Comparison of ENCODE assay signal across 22 mouse cellular contexts in the genomic region with DNA sequence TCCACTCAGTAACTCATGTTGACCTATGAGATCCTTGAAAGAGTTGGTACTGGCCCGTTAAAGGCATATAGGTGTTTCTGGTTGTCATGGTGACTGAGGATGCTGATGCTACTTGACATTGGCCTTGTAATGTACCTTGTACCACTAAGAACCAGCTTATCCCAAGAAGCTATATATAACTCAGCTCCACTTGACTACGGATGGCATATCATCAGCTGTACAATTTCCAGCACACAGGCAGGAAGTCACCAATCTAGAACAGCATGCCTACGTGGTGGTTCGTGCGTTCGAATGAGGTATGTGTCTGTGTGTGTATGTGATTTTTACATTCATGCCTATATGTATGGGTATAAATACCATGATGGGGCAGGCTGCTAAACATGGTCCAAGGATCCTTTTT. TPM values are rescaled to one million over a fixed set of nuclear protein-coding genes. Genes with fewer than 3 reads are reported as not detected.
A peak's percentile ranks its signal among the peaks of the same experiment; 100 is the strongest.
DNase-seq lines count a peak whose midpoint lies in the region; ATAC-seq and TF ChIP-seq lines count a peak whose summit lies in the region.
"Had no signal": no experiment of that assay in that cellular context is flagged by ENCODE, and none has a peak within 500 bp of the region (broad histone marks: within the 10 kb centered on the region; RNA-seq: fewer than 3 reads in every experiment).

No protein-coding gene starts in this region.

- peaks cover 45% of the 10 kb centered on the region for H3K4me1 ChIP-seq in heart, embryonic 12.5 days (replicated peaks)
- peaks cover 7% of the 10 kb centered on the region; the same call in 1 of the 2 replicates for H3K4me1 ChIP-seq in kidney, adult 2 months (ENCODE audit: control insufficient read depth, insufficient read depth, low read length)
- peaks cover 50% of the 10 kb centered on the region for H3K4me1 ChIP-seq in brown adipose tissue, adult 24 weeks (ENCODE audit: control insufficient read depth, insufficient read depth, insufficient read length, low read length)
- H3K4me1 ChIP-seq in midbrain, embryonic 15.5 days: no peaks in the 10 kb centered on the region
- H3K4me1 ChIP-seq: forebrain, embryonic 15.5 days had no signal

- H3K36me3 ChIP-seq in heart, embryonic 12.5 days: no peaks in the 10 kb centered on the region
- no peaks in the 10 kb centered on the region for H3K36me3 ChIP-seq in kidney, adult 2 months (ENCODE audit: control insufficient read depth, insufficient read depth, low read length)
- no peaks in the 10 kb centered on the region for H3K36me3 ChIP-seq in midbrain, embryonic 15.5 days (replicated peaks)
- H3K36me3 ChIP-seq: forebrain, embryonic 15.5 days; limb, embryonic 15.5 days; neural tube, embryonic 15.5 days; stomach, embryonic 15.5 days had no signal

- H3K4me3 ChIP-seq in heart, embryonic 12.5 days: no peak overlapping the region
- H3K4me3 ChIP-seq in kidney, adult 2 months (ENCODE audit: insufficient read depth, low read depth, low read length): no peak overlapping the region
- H3K4me3 ChIP-seq in brown adipose tissue, adult 24 weeks (ENCODE audit: insufficient read depth, low read depth, low read length): no peak overlapping the region
- H3K4me3 ChIP-seq in midbrain, embryonic 15.5 days: no peak overlapping the region
- H3K4me3 ChIP-seq: forebrain, embryonic 15.5 days; limb, embryonic 15.5 days; myocyte; neural tube, embryonic 15.5 days; stomach, embryonic 15.5 days had no signal

- no peak for TF ChIP-seq POLR2A in kidney, adult 2 months (IDR thresholded peaks at IDR 0.05; ENCODE audit: low read depth, low read length)

- no peak for TF ChIP-seq CTCF in kidney, adult 2 months (conservative IDR thresholded peaks at IDR 0.05; ENCODE audit: insufficient read depth, insufficient read length, low read depth, low read length)

- no peaks in the 10 kb centered on the region for H3K9me3 ChIP-seq in heart, embryonic 12.5 days (replicated peaks)
- no peaks in the 10 kb centered on the region for H3K9me3 ChIP-seq in midbrain, embryonic 15.5 days
- H3K9me3 ChIP-seq: forebrain, embryonic 15.5 days; limb, embryonic 15.5 days; neural tube, embryonic 15.5 days; stomach, embryonic 15.5 days had no signal

- H3K27me3 ChIP-seq in heart, embryonic 12.5 days (replicated peaks): no peaks in the 10 kb centered on the region
- no peaks in the 10 kb centered on the region for H3K27me3 ChIP-seq in kidney, adult 2 months (replicated peaks; ENCODE audit: control insufficient read depth, insufficient read depth, low read length)
- no peaks in the 10 kb centered on the region for H3K27me3 ChIP-seq in midbrain, embryonic 15.5 days (replicated peaks)
- H3K27me3 ChIP-seq: forebrain, embryonic 15.5 days; limb, embryonic 15.5 days; neural tube, embryonic 15.5 days; stomach, embryonic 15.5 days had no signal

- peak overlapping the region; percentile 45 for H3K4me2 ChIP-seq in heart, embryonic 12.5 days
- no peak overlapping the region for H3K4me2 ChIP-seq in midbrain, embryonic 15.5 days
- H3K4me2 ChIP-seq: forebrain, embryonic 15.5 days; hindbrain, embryonic 14.5 days; neural tube, embryonic 15.5 days; stomach, embryonic 15.5 days had no signal

- no peak overlapping the region for H3K9ac ChIP-seq in heart, embryonic 12.5 days
- H3K9ac ChIP-seq in midbrain, embryonic 15.5 days: no peak overlapping the region
- H3K9ac ChIP-seq: forebrain, embryonic 15.5 days; hindbrain, embryonic 14.5 days; limb, embryonic 15.5 days; liver, postnatal 0 days; neural tube, embryonic 15.5 days; stomach, embryonic 15.5 days had no signal

- H3K27ac ChIP-seq in heart, embryonic 12.5 days (ENCODE audit: poor library complexity, severe bottlenecking): peak overlapping the region; percentile 57; the same call in 1 of the 2 replicates
- peak overlapping the region; percentile 89 for H3K27ac ChIP-seq in kidney, adult 2 months (ENCODE audit: insufficient read depth, low read depth, low read length)
- peak overlapping the region; percentile 69 for H3K27ac ChIP-seq in brown adipose tissue, adult 24 weeks (replicated peaks; ENCODE audit: low read depth, low read length)
- no peak overlapping the region for H3K27ac ChIP-seq in midbrain, embryonic 15.5 days
- H3K27ac ChIP-seq: forebrain, embryonic 15.5 days; hindbrain, embryonic 14.5 days; kidney, postnatal 0 days; neural tube, embryonic 15.5 days had no signal

- no peak for DNase-seq in heart, adult 9 months (ENCODE audit: low spot score in 2 of 2)
- no peak for DNase-seq in kidney, adult 2 months
- DNase-seq in kidney, postnatal 10 days: no peak
- peak; percentile 7 for DNase-seq in brain, adult 2 months (ENCODE audit: low read depth, low spot score)
- no peak for DNase-seq in layer of hippocampus, adult 8-10 months (ENCODE audit: low spot score in 2 of 2)
- DNase-seq: cerebellum, adult 9-10 months; layer of hippocampus, postnatal 36 days; liver, postnatal 0 days; midbrain, embryonic 14.5 days; right cerebral cortex, postnatal 14 days had no signal

- WGBS in heart, embryonic 12.5 days: 31% methylated on average over 6 of the region's 6 CpGs
- 66% methylated on average over 6 of the region's 6 CpGs for WGBS in kidney, adult 2 months
- whole genome bisulfite sequencing in midbrain, embryonic 15.5 days: 92% methylated on average over 6 of the region's 6 CpGs

- ATAC-seq in heart, embryonic 12.5 days (ENCODE audit: insufficient number of reproducible peaks, low FRiP score): peak; percentile 37; the same call in 1 of the 2 replicates
- ATAC-seq in midbrain, embryonic 15.5 days (replicated peaks): no peak
- ATAC-seq: forebrain, embryonic 15.5 days; liver, postnatal 0 days had no signal

RNA-seq across cellular contexts. Expression of a gene that starts 25.7 kb away (rescaled TPM):
- 8.2 and 8.9 TPM in 2 replicates for polyA plus RNA-seq in heart, embryonic 12.5 days (2016; fragmentation: Nextera tagmentation; extraction: Ambion mirVana)
- 3.4 and 4.1 TPM in 2 replicates for polyA plus RNA-seq in kidney, adult 2 months (2012; rRNA removed)
- 1.7 and 5.7 TPM in 2 replicates for polyA plus RNA-seq in brown adipose tissue, adult 24 weeks (2012; ENCODE audit: insufficient read depth, insufficient read length, missing spikeins)
- total RNA-seq in layer of hippocampus, adult 8-10 months (2022): 1 to 10 TPM; 9.1 to 10.0 (median 9.8) TPM
- polyA plus RNA-seq in midbrain, embryonic 15.5 days (2015; fragmentation: Nextera tagmentation; extraction: Ambion mirVana): 1.3 and 2.3 TPM in 2 replicates
- total RNA-seq: common myeloid progenitor, adult 5-6 weeks; megakaryocyte, adult 5-6 weeks had no signal
- polyA plus RNA-seq: myocyte had no signal
